Mouse (Mus musculus) monocyte, adult 2 months (primary cell): ENCODE measurements around the gene Arvcf.

Experiments
- DNase-seq, 2 experiments: peaks; one replicate each; pipeline ENCODE4 v3.0.0; 2022; ENCODE audit warnings: low spot score in 2 of 2, low read depth in 1 of 2

Arvcf gene

DNA sequence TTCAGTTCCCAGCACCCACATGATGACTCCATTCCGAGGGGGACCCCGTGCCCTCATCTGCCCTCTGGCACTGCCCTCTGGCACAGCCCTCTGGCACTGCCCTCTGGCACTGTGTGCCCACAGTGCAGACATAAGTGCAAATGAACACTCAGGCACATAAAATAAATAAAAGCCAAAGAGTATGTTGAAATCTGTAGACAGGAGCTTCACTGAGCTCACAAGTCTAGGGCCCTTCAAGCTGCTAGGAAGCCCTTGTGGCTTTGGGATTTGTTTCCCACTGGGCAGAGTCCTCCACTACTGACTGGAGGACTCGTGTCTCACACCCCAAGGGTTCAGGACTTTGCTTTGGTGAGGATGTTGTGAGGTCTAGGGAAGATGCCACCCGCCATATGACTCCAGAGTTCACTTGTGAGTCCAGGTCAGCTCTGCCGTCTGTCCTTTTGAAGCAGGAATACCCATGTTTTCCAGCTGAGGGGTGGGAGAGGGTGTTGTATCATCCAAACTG, 80.1 kb downstream of the Arvcf start:
- no peak for DNase-seq

GRCm38 (mm10) chr16:18428516-18429042, 80.6 kb downstream of the Arvcf start:
- no peak for DNase-seq

- DNase-seq, result no peak
Observed at GRCm38 (mm10) chr16:18429641-18430040, 81.7 kb downstream of the Arvcf start.

DNA sequence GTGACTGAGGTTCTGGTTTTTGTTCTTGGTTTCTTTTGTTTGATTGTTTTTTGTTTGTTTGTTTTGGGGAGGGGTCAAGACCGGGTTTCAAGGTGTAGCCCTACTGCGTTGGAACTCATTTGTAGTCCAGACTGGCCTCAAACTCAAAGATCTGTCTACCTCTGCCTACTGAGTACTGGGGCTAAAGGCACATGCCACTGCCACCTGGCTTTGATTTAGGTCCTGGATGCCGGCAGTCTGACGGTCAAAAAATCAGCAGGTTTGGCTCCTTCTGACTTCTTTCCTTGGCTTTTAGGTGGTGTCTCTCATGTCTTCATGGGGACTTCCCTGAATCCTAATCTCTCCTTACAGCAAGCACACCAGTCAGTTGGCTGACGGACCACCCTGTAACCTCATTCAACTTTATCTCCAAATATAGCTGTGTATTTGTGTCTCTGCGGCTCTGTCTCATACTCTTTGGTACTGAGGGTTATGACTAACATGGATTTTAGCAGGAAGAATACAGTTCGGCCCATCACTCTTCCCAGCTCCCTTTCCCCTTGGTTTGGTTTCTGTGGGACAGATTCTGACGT, 82.7 kb downstream of the Arvcf start:
- DNase-seq, result no peak

GRCm38 (mm10) chr16:18433341-18433920, 85.4 kb downstream of the Arvcf start:
- DNase-seq, result no peak

GRCm38 (mm10) chr16:18436128-18436527, 88.1 kb downstream of the Arvcf start:
- no peak for DNase-seq

- peak; percentile 48 to 72 for DNase-seq
Observed at GRCm38 (mm10) chr16:18443385-18443841, 95.4 kb downstream of the Arvcf start.

DNA sequence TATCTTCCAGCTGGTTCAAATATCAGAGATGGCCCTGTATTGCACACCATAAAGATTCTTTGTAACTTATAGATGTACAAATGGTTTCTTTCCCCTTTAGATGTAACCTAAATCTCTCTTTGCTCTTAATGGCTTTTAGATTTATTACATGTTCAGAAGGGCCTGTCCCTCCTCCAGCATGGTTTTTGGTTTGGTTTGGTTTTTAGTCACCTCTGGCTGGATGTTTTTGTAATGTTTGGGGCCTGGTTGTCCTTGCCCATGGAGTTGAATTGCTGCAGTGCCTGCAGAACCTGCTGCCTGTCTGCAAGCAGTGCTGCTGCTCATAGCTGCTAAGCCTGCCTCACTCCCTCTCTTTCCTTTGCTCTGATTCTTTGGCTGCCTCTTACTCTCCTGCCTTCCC, 99.3 kb downstream of the Arvcf start:
- no peak for DNase-seq

GRCm38 (mm10) chr16:18448104-18448503, 100.1 kb downstream of the Arvcf start:
- DNase-seq, result no peak

GRCm38 (mm10) chr16:18449005-18449404, 101.0 kb downstream of the Arvcf start:
- no peak for DNase-seq

- no peak for DNase-seq
Observed at GRCm38 (mm10) chr16:18451486-18452181, 103.7 kb downstream of the Arvcf start.

DNA sequence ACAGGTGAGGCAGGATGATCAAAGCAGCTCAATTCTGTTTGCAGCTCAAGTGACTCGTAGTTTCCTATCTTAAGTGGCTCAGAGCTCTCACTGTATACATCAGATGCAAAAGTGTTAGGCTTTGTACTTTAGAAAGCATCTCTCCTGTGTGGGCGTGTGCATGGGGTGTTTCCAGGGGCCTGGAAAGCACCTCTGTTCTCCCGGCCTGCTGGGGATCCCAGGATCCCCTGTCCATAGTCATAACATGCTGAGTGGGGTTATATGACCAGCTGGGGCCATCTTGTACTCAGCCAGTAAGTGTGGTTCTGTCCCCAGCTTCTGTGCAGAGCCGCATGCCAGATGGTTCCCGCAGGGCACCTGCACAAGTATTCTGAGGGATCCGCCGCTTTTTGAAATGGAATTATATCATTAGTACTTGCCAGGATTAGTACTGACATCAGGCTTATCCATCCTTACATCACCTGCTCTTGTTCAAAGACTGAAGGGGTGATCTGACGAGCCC, 104.4 kb downstream of the Arvcf start:
- no peak for DNase-seq

DNA sequence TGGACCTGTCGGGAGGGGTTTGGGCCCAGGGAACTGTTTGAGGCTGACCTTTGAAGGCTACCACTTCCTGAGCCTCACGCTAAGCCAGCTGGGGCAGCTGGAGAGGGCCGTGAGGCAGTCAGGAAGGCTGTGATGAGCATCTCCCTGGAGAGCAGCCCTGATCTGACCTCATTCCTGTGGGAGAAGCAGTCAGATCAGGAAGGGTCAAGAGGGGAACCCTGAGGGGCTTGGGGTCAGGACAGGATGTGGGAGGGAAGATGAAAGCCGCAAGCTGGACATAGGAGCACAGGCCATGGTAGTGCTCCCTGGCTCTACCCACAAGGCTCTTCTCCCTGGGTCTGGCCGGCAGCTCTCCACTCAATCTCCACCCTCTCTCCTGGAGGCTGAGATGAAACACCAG, 105.9 kb downstream of the Arvcf start:
- DNase-seq, result no peak

DNA sequence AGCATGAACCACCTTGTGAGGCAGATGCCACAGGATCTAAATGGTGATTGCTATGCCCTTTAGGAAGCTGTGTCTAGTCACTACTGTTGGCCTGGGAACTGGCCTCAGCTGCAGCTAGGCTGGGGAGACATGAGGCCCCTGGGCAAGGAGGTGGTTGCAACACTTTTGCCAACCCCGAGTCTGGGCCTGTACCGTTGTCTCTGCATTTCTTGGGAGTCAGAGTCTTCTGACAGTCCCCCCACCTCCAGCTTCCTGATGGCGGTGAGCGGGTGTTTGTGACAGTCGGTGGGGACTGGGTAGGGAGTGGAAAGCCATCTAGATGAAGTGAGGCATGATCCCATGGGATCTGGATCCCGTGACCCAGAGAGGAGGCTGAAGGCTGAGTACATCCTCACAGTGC, 107.4 kb downstream of the Arvcf start:
- no peak for DNase-seq
